Comparison of ENCODE assay signal across 8 mouse cellular contexts in the genomic region with DNA sequence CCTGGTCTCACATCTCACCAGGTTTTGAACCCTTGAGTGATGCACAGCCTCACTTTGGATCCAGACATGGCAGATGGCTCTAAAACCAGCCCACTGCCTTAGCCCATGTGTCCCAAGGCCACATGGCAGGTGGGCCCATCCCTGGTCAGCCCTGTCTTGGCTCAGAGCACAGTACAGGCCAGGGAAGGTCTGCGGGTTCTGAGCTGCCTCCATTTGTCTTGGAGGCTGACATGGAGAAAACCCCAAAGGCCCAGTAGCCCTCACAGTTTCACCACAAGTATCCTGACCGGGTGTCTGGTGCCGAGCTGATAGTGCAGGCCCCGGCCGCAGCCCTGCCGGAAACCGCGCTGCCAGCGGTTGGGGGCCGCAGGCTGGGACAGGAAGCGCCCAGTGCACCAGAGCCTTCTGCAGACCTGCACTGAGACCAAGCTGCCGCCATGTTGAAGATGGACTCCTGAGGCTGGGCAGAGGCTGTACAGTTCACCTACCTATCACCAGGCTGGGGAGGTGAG. TPM values are rescaled to one million over a fixed set of nuclear protein-coding genes. Genes with fewer than 3 reads are reported as not detected.
A peak's percentile ranks its signal among the peaks of the same experiment; 100 is the strongest.
DNase-seq lines count a peak whose midpoint lies in the region; ATAC-seq and TF ChIP-seq lines count a peak whose summit lies in the region.

No protein-coding gene starts in this region.

- no peaks in the 10 kb centered on the region for H3K4me1 ChIP-seq in neural tube, embryonic 11.5 days (ENCODE audit: control insufficient read depth, insufficient read depth, low read length)
- peaks cover 4% of the 10 kb centered on the region; the same call in 1 of the 2 replicates for H3K4me1 ChIP-seq in forebrain, postnatal 0 days (ENCODE audit: insufficient read depth)
- H3K4me1 ChIP-seq in liver, embryonic 14.5 days (replicated peaks; ENCODE audit: control insufficient read depth in 2 of 2, insufficient read depth in 2 of 2, low read length in 1 of 2) = peaks cover 18 to 35% of the 10 kb centered on the region in 2 experiments
- H3K4me1 ChIP-seq in stomach, embryonic 16.5 days (ENCODE audit: control insufficient read depth, insufficient read depth, low read length) = peaks cover 2% of the 10 kb centered on the region; the same call in 1 of the 2 replicates

- H3K4me3 ChIP-seq in neural tube, embryonic 11.5 days (ENCODE audit: low read depth, low read length) = no peak overlapping the region
- peak overlapping the region; percentile 16; the same call in 1 of the 2 replicates for H3K4me3 ChIP-seq in forebrain, postnatal 0 days (ENCODE audit: low read depth, low read length)
- no peak overlapping the region for H3K4me3 ChIP-seq in liver, embryonic 14.5 days (ENCODE audit: insufficient read depth in 1 of 2, low read depth in 2 of 2, low read length in 2 of 2)
- no peak overlapping the region for H3K4me3 ChIP-seq in stomach, embryonic 16.5 days (replicated peaks; ENCODE audit: low read length)

- peak; percentile 36; the same call in 1 of the 2 replicates for ATAC-seq in neural tube, embryonic 11.5 days (ENCODE audit: insufficient read depth, low FRiP score, low TSS enrichment)
- ATAC-seq in forebrain, postnatal 0 days = peak; percentile 7
- peak; percentile 69 for ATAC-seq in liver, embryonic 14.5 days (ENCODE audit: insufficient read depth)
- ATAC-seq in stomach, embryonic 16.5 days (ENCODE audit: insufficient read depth, low FRiP score) = no peak

- H3K27ac ChIP-seq in neural tube, embryonic 11.5 days (ENCODE audit: low read depth, low read length) = no peak overlapping the region
- H3K27ac ChIP-seq in forebrain, postnatal 0 days (ENCODE audit: low read depth, low read length) = peak overlapping the region; percentile 72
- H3K27ac ChIP-seq in liver, embryonic 14.5 days = peak overlapping the region; percentile 12
- no peak overlapping the region; the same call in 1 of the 2 replicates for H3K27ac ChIP-seq in stomach, embryonic 16.5 days (ENCODE audit: low read length)

- H3K36me3 ChIP-seq in neural tube, embryonic 11.5 days (ENCODE audit: control insufficient read depth, insufficient read depth, low read length) = peaks cover 11% of the 10 kb centered on the region
- H3K36me3 ChIP-seq in forebrain, postnatal 0 days (ENCODE audit: insufficient read depth) = peaks cover 31% of the 10 kb centered on the region
- peaks cover 23% of the 10 kb centered on the region for H3K36me3 ChIP-seq in liver, embryonic 14.5 days (replicated peaks; ENCODE audit: control insufficient read depth, insufficient read depth, low read depth)
- H3K36me3 ChIP-seq in stomach, embryonic 16.5 days (ENCODE audit: control insufficient read depth, insufficient read depth, low read length) = peaks cover 19% of the 10 kb centered on the region; the same call in 1 of the 2 replicates

- no peak for TF ChIP-seq CTCF in forebrain, postnatal 0 days (IDR thresholded peaks at IDR 0.05; ENCODE audit: low read depth)
- no peak for TF ChIP-seq CTCF in liver, embryonic 14.5 days (IDR thresholded peaks at IDR 0.05; ENCODE audit: low read depth)

- H3K4me2 ChIP-seq in neural tube, embryonic 11.5 days (ENCODE audit: low read depth) = peak overlapping the region; percentile 21; the same call in 1 of the 2 replicates
- peak overlapping the region; percentile 44 for H3K4me2 ChIP-seq in forebrain, postnatal 0 days (ENCODE audit: low read depth)
- peak overlapping the region; percentile 53 for H3K4me2 ChIP-seq in liver, embryonic 14.5 days (ENCODE audit: low read depth)
- peak overlapping the region; percentile 53 for H3K4me2 ChIP-seq in stomach, embryonic 16.5 days (ENCODE audit: low read depth, low read length)

- H3K9me3 ChIP-seq in neural tube, embryonic 11.5 days (ENCODE audit: control insufficient read depth, low read length) = no peaks in the 10 kb centered on the region
- no peaks in the 10 kb centered on the region for H3K9me3 ChIP-seq in forebrain, postnatal 0 days (ENCODE audit: low read length)
- H3K9me3 ChIP-seq in liver, embryonic 14.5 days (ENCODE audit: control insufficient read depth, low read length) = no peaks in the 10 kb centered on the region
- H3K9me3 ChIP-seq in stomach, embryonic 16.5 days (replicated peaks; ENCODE audit: control insufficient read depth, low read length) = no peaks in the 10 kb centered on the region

- H3K9ac ChIP-seq in neural tube, embryonic 11.5 days (ENCODE audit: low read length) = peak overlapping the region; percentile 41
- peak overlapping the region; percentile 51 for H3K9ac ChIP-seq in forebrain, postnatal 0 days
- no peak overlapping the region; the same call in 1 of the 2 replicates for H3K9ac ChIP-seq in liver, embryonic 14.5 days (replicated peaks)
- peak overlapping the region; percentile 64 for H3K9ac ChIP-seq in stomach, embryonic 16.5 days (ENCODE audit: low read length)

- peak; percentile 47 for TF ChIP-seq EP300 in liver, embryonic 14.5 days (IDR thresholded peaks at IDR 0.05; ENCODE audit: low read depth)

- DNase-seq in neural tube, embryonic 11.5 days (ENCODE audit: low spot score) = no peak
- no peak for DNase-seq in neural tube, embryonic 10.5 days (ENCODE audit: extremely low spot score, low spot score)
- no peak for DNase-seq in forebrain, postnatal 0 days
- DNase-seq in liver, embryonic 14.5 days (ENCODE audit: low read depth in 3 of 3, low spot score in 3 of 3) = no peak
- DNase-seq in thymus, postnatal 10 days (ENCODE audit: low spot score in 2 of 2) = no peak
- DNase-seq in testis, postnatal 14 days (ENCODE audit: low spot score) = no peak
- DNase-seq in right cerebral cortex, postnatal 25 days = no peak

- no peaks in the 10 kb centered on the region for H3K27me3 ChIP-seq in neural tube, embryonic 11.5 days (ENCODE audit: control insufficient read depth, insufficient read depth, low read length)
- no peaks in the 10 kb centered on the region for H3K27me3 ChIP-seq in forebrain, postnatal 0 days (ENCODE audit: insufficient read depth, low read length)
- no peaks in the 10 kb centered on the region for H3K27me3 ChIP-seq in liver, embryonic 14.5 days (ENCODE audit: control insufficient read depth, insufficient read depth, low read length)
- H3K27me3 ChIP-seq in stomach, embryonic 16.5 days (ENCODE audit: control insufficient read depth, insufficient read depth, low read length) = no peaks in the 10 kb centered on the region

- 93% methylated on average over 12 of the region's 12 CpGs for WGBS in neural tube, embryonic 11.5 days
- WGBS in forebrain, postnatal 0 days = 99% methylated on average over 12 of the region's 12 CpGs
- WGBS in liver, embryonic 14.5 days (ENCODE audit: insufficient replicate concordance) = 17% methylated on average over 12 of the region's 12 CpGs
- 87% methylated on average over 12 of the region's 12 CpGs for WGBS in stomach, embryonic 16.5 days

RNA-seq across cellular contexts. Expression of gene Rpn1, which starts 22.4 kb away (rescaled TPM):
- 301 and 345 TPM in 2 replicates for polyA plus RNA-seq in neural tube, embryonic 11.5 days (2014; fragmentation: Nextera tagmentation; extraction: Ambion mirVana)
- 156 and 192 TPM in 2 replicates for total RNA-seq in forebrain, postnatal 0 days (2014; rRNA removed)
- polyA plus RNA-seq in forebrain, postnatal 0 days (2015; fragmentation: Nextera tagmentation; extraction: Ambion mirVana) = 242 and 248 TPM in 2 replicates
- polyA plus RNA-seq in liver, embryonic 14.5 days (2012; rRNA removed) = 75.9 and 81.7 TPM in 2 replicates
- 169 and 172 TPM in 2 replicates for polyA plus RNA-seq in liver, embryonic 14.5 days (2014; fragmentation: Nextera tagmentation; extraction: Ambion mirVana)
- 468 and 478 TPM in 2 replicates for polyA plus RNA-seq in stomach, embryonic 16.5 days (2015; fragmentation: Nextera tagmentation; extraction: Ambion mirVana)

Comparison
In these comparisons a context has a peak if more than half of its experiments do, and no peak if none do; other contexts are left out.
1. H3K27ac ChIP-seq: peak in forebrain, postnatal 0 days (single experiment) and liver, embryonic 14.5 days (single experiment); none in neural tube, embryonic 11.5 days (single experiment) and stomach, embryonic 16.5 days (single experiment).
2. Peak in every context shown above with its lines, with median percentiles within 50 percentile points of each other: H3K4me2 ChIP-seq.